In the genomic region with DNA sequence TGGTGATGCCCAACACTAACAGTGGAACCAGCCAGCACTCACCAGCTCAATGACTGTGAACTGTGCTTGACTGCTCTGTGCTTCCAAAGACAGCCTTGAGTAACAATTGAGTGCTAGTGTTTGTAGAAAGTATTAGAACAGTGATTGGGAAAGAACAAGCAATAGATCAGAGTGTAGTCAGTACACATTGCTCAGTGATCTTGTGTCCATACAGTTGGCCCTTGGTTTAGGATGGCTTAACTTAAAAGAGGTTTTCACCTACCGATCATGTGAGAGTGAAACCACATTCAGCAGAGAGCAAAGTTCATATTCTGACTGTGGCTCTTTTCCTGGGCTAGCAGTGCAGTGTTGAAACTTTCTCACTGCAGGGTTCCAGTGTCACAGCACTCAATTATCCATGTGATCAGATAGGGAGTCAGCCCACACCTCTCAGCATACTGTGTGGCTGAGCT, we compare ENCODE assay signal across 18 mouse cellular contexts. TPM values are rescaled to one million over a fixed set of nuclear protein-coding genes. Genes with fewer than 3 reads are reported as not detected.
DNase-seq lines count a peak whose midpoint lies in the region; ATAC-seq and TF ChIP-seq lines count a peak whose summit lies in the region.
"Had no signal": no experiment of that assay in that cellular context is flagged by ENCODE, and none has a peak within 500 bp of the region (broad histone marks: within the 10 kb centered on the region; RNA-seq: fewer than 3 reads in every experiment).

No protein-coding gene starts in this region.

- no peak overlapping the region for H3K27ac ChIP-seq in lung, postnatal 0 days (ENCODE audit: low read length)
- no peak overlapping the region for H3K27ac ChIP-seq in intestine, embryonic 14.5 days (ENCODE audit: low read depth)
- no peak overlapping the region for H3K27ac ChIP-seq in liver, embryonic 15.5 days (replicated peaks)
- H3K27ac ChIP-seq in stomach, postnatal 0 days (replicated peaks): no peak overlapping the region; the same call in 1 of the 2 replicates
- H3K27ac ChIP-seq: heart, adult 2 months; limb, embryonic 15.5 days; midbrain, embryonic 10.5 days had no signal

- ATAC-seq in lung, postnatal 0 days: peak; percentile 57
- ATAC-seq in intestine, embryonic 14.5 days (replicated peaks; ENCODE audit: low FRiP score, low TSS enrichment, low read depth): 0 out of 2 replicates have a peak, but pooled peaks have one; percentile 43
- peak; percentile 80 for ATAC-seq in liver, embryonic 15.5 days (ENCODE audit: insufficient read depth)
- peak; percentile 81 for ATAC-seq in stomach, postnatal 0 days (ENCODE audit: low FRiP score, low TSS enrichment)
- ATAC-seq in cerebellum, adult (ENCODE audit: insufficient number of reproducible peaks, low FRiP score, low TSS enrichment): no peak
- ATAC-seq: forebrain, embryonic 16.5 days had no signal

- no peak for TF ChIP-seq CTCF in lung, postnatal 0 days (IDR thresholded peaks at IDR 0.05)
- TF ChIP-seq CTCF in stomach, postnatal 0 days (IDR thresholded peaks at IDR 0.05; ENCODE audit: low read depth): no peak

- H3K4me1 ChIP-seq in lung, postnatal 0 days (ENCODE audit: insufficient read depth, low read depth, low read length): no peaks in the 10 kb centered on the region; the same call in 1 of the 2 replicates
- no peaks in the 10 kb centered on the region for H3K4me1 ChIP-seq in intestine, embryonic 14.5 days (replicated peaks; ENCODE audit: control insufficient read depth, insufficient read depth, low read length)
- no peaks in the 10 kb centered on the region for H3K4me1 ChIP-seq in liver, embryonic 15.5 days (replicated peaks)
- H3K4me1 ChIP-seq in stomach, postnatal 0 days (replicated peaks; ENCODE audit: control insufficient read depth, insufficient read depth): no peaks in the 10 kb centered on the region
- H3K4me1 ChIP-seq: limb, embryonic 15.5 days; midbrain, embryonic 10.5 days had no signal

- 63% methylated on average over 1 of the region's 1 CpGs for WGBS in lung, postnatal 0 days
- WGBS in intestine, embryonic 14.5 days: 69% methylated on average over 1 of the region's 1 CpGs
- 67% methylated on average over 1 of the region's 1 CpGs for WGBS in liver, embryonic 15.5 days (ENCODE audit: insufficient replicate concordance)
- WGBS in stomach, postnatal 0 days: 50% methylated on average over 1 of the region's 1 CpGs

- H3K4me3 ChIP-seq in lung, postnatal 0 days (ENCODE audit: low read depth, low read length): no peak overlapping the region
- no peak overlapping the region for H3K4me3 ChIP-seq in intestine, embryonic 14.5 days (ENCODE audit: low read depth, low read length)
- H3K4me3 ChIP-seq in liver, embryonic 15.5 days (replicated peaks): no peak overlapping the region
- H3K4me3 ChIP-seq in stomach, postnatal 0 days (ENCODE audit: low read depth, low read length): no peak overlapping the region
- H3K4me3 ChIP-seq: heart, adult 2 months; limb, embryonic 15.5 days; midbrain, embryonic 10.5 days had no signal

- H3K4me2 ChIP-seq in lung, postnatal 0 days (replicated peaks; ENCODE audit: low read depth, low read length): no peak overlapping the region
- H3K4me2 ChIP-seq in intestine, embryonic 14.5 days (ENCODE audit: low read length): no peak overlapping the region
- no peak overlapping the region for H3K4me2 ChIP-seq in liver, embryonic 15.5 days
- H3K4me2 ChIP-seq in stomach, postnatal 0 days (replicated peaks; ENCODE audit: low read depth): no peak overlapping the region
- H3K4me2 ChIP-seq: limb, embryonic 15.5 days had no signal

- no peak overlapping the region for H3K9ac ChIP-seq in lung, postnatal 0 days (replicated peaks; ENCODE audit: low read depth)
- H3K9ac ChIP-seq in intestine, embryonic 14.5 days (ENCODE audit: low read length): no peak overlapping the region
- no peak overlapping the region for H3K9ac ChIP-seq in liver, embryonic 15.5 days
- H3K9ac ChIP-seq in stomach, postnatal 0 days (ENCODE audit: low read length): no peak overlapping the region
- H3K9ac ChIP-seq: limb, embryonic 15.5 days had no signal

- H3K36me3 ChIP-seq in lung, postnatal 0 days (ENCODE audit: insufficient read depth, low read length): no peaks in the 10 kb centered on the region
- no peaks in the 10 kb centered on the region for H3K36me3 ChIP-seq in intestine, embryonic 14.5 days (ENCODE audit: control insufficient read depth, insufficient read depth, low read length)
- no peaks in the 10 kb centered on the region for H3K36me3 ChIP-seq in liver, embryonic 15.5 days (replicated peaks)
- H3K36me3 ChIP-seq in stomach, postnatal 0 days (ENCODE audit: control insufficient read depth, insufficient read depth, low read length): no peaks in the 10 kb centered on the region
- H3K36me3 ChIP-seq: limb, embryonic 15.5 days; midbrain, embryonic 10.5 days had no signal

- H3K9me3 ChIP-seq in lung, postnatal 0 days (ENCODE audit: low read length): no peaks in the 10 kb centered on the region
- no peaks in the 10 kb centered on the region for H3K9me3 ChIP-seq in intestine, embryonic 14.5 days (ENCODE audit: control insufficient read depth, low read length)
- H3K9me3 ChIP-seq in liver, embryonic 15.5 days (replicated peaks): no peaks in the 10 kb centered on the region
- H3K9me3 ChIP-seq in stomach, postnatal 0 days (ENCODE audit: control insufficient read depth, low read length): no peaks in the 10 kb centered on the region
- H3K9me3 ChIP-seq: limb, embryonic 15.5 days; midbrain, embryonic 10.5 days had no signal

- DNase-seq in lung, postnatal 0 days (ENCODE audit: low spot score): no peak
- DNase-seq in lung, postnatal 4 days: no peak
- no peak for DNase-seq in intestine, embryonic 14.5 days (ENCODE audit: low spot score)
- DNase-seq in stomach, postnatal 0 days (ENCODE audit: low spot score): no peak
- no peak for DNase-seq in heart, adult 18-20 months
- DNase-seq in urinary bladder, postnatal 14 days (ENCODE audit: low spot score): no peak
- DNase-seq: adrenal gland, postnatal 25 days; B cell, adult 2 months; cerebellum, adult 2 months; heart, adult 2 months; kidney, adult 11 months; kidney, postnatal 10 days; thymus, adult 18-20 months had no signal

- no peaks in the 10 kb centered on the region for H3K27me3 ChIP-seq in lung, postnatal 0 days (replicated peaks; ENCODE audit: insufficient read depth, low read length)
- no peaks in the 10 kb centered on the region for H3K27me3 ChIP-seq in intestine, embryonic 14.5 days (replicated peaks; ENCODE audit: control insufficient read depth, insufficient read depth, low read length)
- peaks cover 47% of the 10 kb centered on the region for H3K27me3 ChIP-seq in liver, embryonic 15.5 days
- no peaks in the 10 kb centered on the region for H3K27me3 ChIP-seq in stomach, postnatal 0 days (ENCODE audit: control insufficient read depth, insufficient read depth, low read length)
- H3K27me3 ChIP-seq: limb, embryonic 15.5 days had no signal

- no peak for TF ChIP-seq EP300 in lung, postnatal 0 days (IDR thresholded peaks at IDR 0.05)
- no peak for TF ChIP-seq EP300 in stomach, postnatal 0 days (optimal IDR thresholded peaks at IDR 0.05)

RNA-seq across cellular contexts. Expression of gene Rapgef5, which starts 38.4 kb away (rescaled TPM):
- polyA plus RNA-seq in lung, postnatal 0 days (2015; fragmentation: Nextera tagmentation; extraction: Ambion mirVana): 47.4 and 52.1 TPM in 2 replicates
- 8.0 and 8.4 TPM in 2 replicates for polyA plus RNA-seq in intestine, embryonic 14.5 days (2014; fragmentation: Nextera tagmentation; extraction: Ambion mirVana)
- 1.7 and 1.9 TPM in 2 replicates for polyA plus RNA-seq in liver, embryonic 15.5 days (2015; fragmentation: Nextera tagmentation; extraction: Ambion mirVana)
- polyA plus RNA-seq in stomach, postnatal 0 days (2015; fragmentation: Nextera tagmentation; extraction: Ambion mirVana): 4.3 and 5.6 TPM in 2 replicates
- total RNA-seq in heart, adult 18-20 months (2021): 10 to 100 TPM; 31.7 to 34.8 TPM
